Mouse (Mus musculus) forebrain, embryonic 16.5 days (tissue): ENCODE results near the gene Rpgrip1l. TPM values are rescaled to one million over a fixed set of nuclear protein-coding genes. Genes with fewer than 3 reads are reported as not detected.

Experiments used
- ATAC-seq: fragments of 200-750 bp; cut with Nextera tagmentation; 2 replicates; pipeline ENCODE4 v1.8.0; 2017; ENCODE audit warnings: mild to moderate bottlenecking, moderate library complexity
- H3K27ac ChIP-seq: fragments of 300-500 bp; sonication (generic); 2 replicates; pipeline ENCODE4 v1.5.1; 2014; ENCODE audit warnings: low read length, control low read depth
- H3K27me3 ChIP-seq: fragments of 300-500 bp; sonication (generic); replicated peaks from 2 replicates; pipeline ENCODE4 v1.6.1; 2014; ENCODE audit warnings: low read length; ENCODE audit not compliant: control insufficient read depth, insufficient read depth
- H3K36me3 ChIP-seq: fragments of 300-500 bp; sonication (generic); 2 replicates; pipeline ENCODE4 v1.6.1; 2014; ENCODE audit not compliant: control insufficient read depth, insufficient read depth
- H3K4me1 ChIP-seq: fragments of 300-500 bp; sonication (generic); replicated peaks from 2 replicates; pipeline ENCODE4 v1.6.1; 2014; ENCODE audit warnings: low read length; ENCODE audit not compliant: control insufficient read depth, insufficient read depth
- H3K4me2 ChIP-seq: fragments of 300-500 bp; sonication (generic); 2 replicates; pipeline ENCODE4 v1.6.1; 2014; ENCODE audit warnings: mild to moderate bottlenecking, low read length, control low read depth
- H3K4me3 ChIP-seq: fragments of 300-500 bp; sonication (generic); replicated peaks from 2 replicates; pipeline ENCODE4 v1.5.1; 2014; ENCODE audit warnings: mild to moderate bottlenecking, low read length, control low read depth
- H3K9ac ChIP-seq: fragments of 300-500 bp; sonication (generic); replicated peaks from 2 replicates; pipeline ENCODE4 v1.6.1; 2014; ENCODE audit warnings: low read depth, low read length, control low read depth
- H3K9me3 ChIP-seq: fragments of 300-500 bp; sonication (generic); 2 replicates; pipeline ENCODE4 v1.6.1; 2016; ENCODE audit warnings: low read length; ENCODE audit not compliant: control insufficient read depth
- WGBS: fragments of 180-500 bp; shearing (Covaris S2); extraction: QIAGEN DNeasy Blood & Tissue Kit; methylation state at CpG from one replicate; pipeline ENCODE4 v1.1.7; 2014; 5-methylcytosine and 5-hydroxymethylcytosine counted together
- polyA plus RNA-seq: library from polyadenylated mRNA; unstranded; fragments of >200 nt; fragmentation: Nextera tagmentation; extraction: Ambion mirVana; gene quantifications from 2 replicates; pipeline ENCODE4 v1.2.1, GENCODE M21; 2015

Rpgrip1l gene
- polyA plus RNA-seq, 1 experiment from 2014 or later: 13.7 TPM

DNA sequence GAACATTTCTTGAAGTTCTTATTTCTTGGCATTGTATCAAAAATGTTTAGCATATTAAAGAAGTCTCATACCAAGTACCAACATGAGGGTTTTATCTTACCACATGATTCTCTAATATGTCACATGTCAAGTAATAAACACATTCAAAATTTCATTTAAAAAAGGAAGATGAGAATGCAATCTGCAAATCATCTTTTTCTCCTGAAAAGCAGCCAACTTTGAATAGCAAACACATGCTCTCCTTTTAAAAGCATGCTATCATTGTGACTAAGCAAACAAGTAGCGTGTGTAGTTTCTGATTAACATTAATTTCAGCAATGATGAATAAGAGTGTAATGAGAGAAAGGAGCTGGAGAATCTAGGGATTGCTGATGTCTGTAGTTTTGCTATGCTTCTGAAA, 29.2 kb downstream of the Rpgrip1l start:
- Histone ChIP-seq H3K9me3 (no peaks in the 10 kb centered on the region), H3K9ac (no peak overlapping the region), H3K4me3 (no peak overlapping the region), H3K27ac (no peak overlapping the region), H3K36me3 (no peaks in the 10 kb centered on the region), H3K27me3 (no peaks in the 10 kb centered on the region), H3K4me1 (no peaks in the 10 kb centered on the region), H3K4me2 (no peak overlapping the region)
- ATAC-seq: peak; percentile 64
- 59% methylated on average over 1 of the region's 1 CpGs for WGBS

GRCm38 (mm10) chr8:91282655-91283054, 30.4 kb downstream of the Rpgrip1l start:
- Histone ChIP-seq H3K4me3 (no peak overlapping the region), H3K9ac (no peak overlapping the region), H3K36me3 (no peaks in the 10 kb centered on the region), H3K4me1 (no peaks in the 10 kb centered on the region), H3K9me3 (no peaks in the 10 kb centered on the region), H3K27ac (0 out of 2 replicates have a peak overlapping the region, but pooled peaks have one; percentile 1), H3K4me2 (no peak overlapping the region), H3K27me3 (no peaks in the 10 kb centered on the region)
- 69% methylated on average over 5 of the region's 5 CpGs for WGBS
- 0 out of 2 replicates have a peak, but pooled peaks have one; percentile 40 for ATAC-seq

GRCm38 (mm10) chr8:91281545-91281944, 31.5 kb downstream of the Rpgrip1l start:
- no peak overlapping the region for H3K4me3 ChIP-seq
- no peaks in the 10 kb centered on the region for H3K36me3 ChIP-seq
- 0 out of 2 replicates have a peak, but pooled peaks cover 3% of the 10 kb centered on the region for H3K4me1 ChIP-seq
- H3K4me2 ChIP-seq: no peak overlapping the region
- H3K9ac ChIP-seq: no peak overlapping the region
- WGBS: 88% methylated on average over 8 of the region's 8 CpGs
- no peaks in the 10 kb centered on the region for H3K9me3 ChIP-seq
- no peak overlapping the region for H3K27ac ChIP-seq
- no peaks in the 10 kb centered on the region for H3K27me3 ChIP-seq
- no peak for ATAC-seq

GRCm38 (mm10) chr8:91280467-91281212, 32.4 kb downstream of the Rpgrip1l start:
- no peak overlapping the region for H3K4me3 ChIP-seq
- no peak for ATAC-seq
- no peaks in the 10 kb centered on the region for H3K27me3 ChIP-seq
- H3K36me3 ChIP-seq: no peaks in the 10 kb centered on the region
- H3K27ac ChIP-seq: no peak overlapping the region
- H3K4me2 ChIP-seq: no peak overlapping the region
- H3K4me1 ChIP-seq: 0 out of 2 replicates have a peak, but pooled peaks cover 3% of the 10 kb centered on the region
- no peaks in the 10 kb centered on the region for H3K9me3 ChIP-seq
- no peak overlapping the region for H3K9ac ChIP-seq
- WGBS: 87% methylated on average over 11 of the region's 11 CpGs

GRCm38 (mm10) chr8:91278060-91278459, 35.0 kb downstream of the Rpgrip1l start:
- no peaks in the 10 kb centered on the region for H3K27me3 ChIP-seq
- ATAC-seq: peak; percentile 65
- no peaks in the 10 kb centered on the region for H3K36me3 ChIP-seq
- H3K4me3 ChIP-seq: no peak overlapping the region
- H3K4me1 ChIP-seq: 0 out of 2 replicates have a peak, but pooled peaks cover 3% of the 10 kb centered on the region
- H3K9ac ChIP-seq: no peak overlapping the region
- no peaks in the 10 kb centered on the region for H3K9me3 ChIP-seq
- WGBS: 36% methylated on average over 5 of the region's 5 CpGs
- H3K27ac ChIP-seq: no peak overlapping the region
- H3K4me2 ChIP-seq: no peak overlapping the region

GRCm38 (mm10) chr8:91276337-91276736, 36.7 kb downstream of the Rpgrip1l start:
- no peaks in the 10 kb centered on the region for H3K9me3 ChIP-seq
- no peak overlapping the region for H3K4me3 ChIP-seq
- 0 out of 2 replicates have a peak, but pooled peaks cover 3% of the 10 kb centered on the region for H3K4me1 ChIP-seq
- H3K27ac ChIP-seq: no peak overlapping the region
- H3K9ac ChIP-seq: no peak overlapping the region
- WGBS: 92% methylated on average over 2 of the region's 2 CpGs
- H3K27me3 ChIP-seq: no peaks in the 10 kb centered on the region
- H3K36me3 ChIP-seq: 0 out of 2 replicates have a peak, but pooled peaks cover 3% of the 10 kb centered on the region
- no peak overlapping the region for H3K4me2 ChIP-seq
- ATAC-seq: no peak

DNA sequence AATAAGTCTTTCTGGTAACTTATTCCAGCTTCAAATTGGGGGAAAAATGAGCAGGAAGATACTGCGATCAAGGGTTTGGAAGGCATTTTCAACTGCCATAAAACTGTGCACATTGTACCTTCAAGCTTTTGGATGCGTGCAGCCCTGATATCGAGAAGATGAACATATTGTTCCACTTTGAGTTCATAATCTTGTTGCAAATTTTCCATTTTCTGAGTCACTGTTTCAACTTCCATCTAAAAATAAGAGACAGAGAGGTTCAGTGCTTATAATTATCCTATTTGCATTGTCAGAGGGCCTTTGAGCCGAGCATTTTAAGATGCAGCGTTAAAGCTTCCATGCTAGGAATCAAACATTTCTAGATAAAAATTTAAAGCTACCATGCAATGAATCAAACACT, 39.6 kb downstream of the Rpgrip1l start:
- 90% methylated on average over 5 of the region's 5 CpGs for WGBS
- ATAC-seq: no peak
- H3K9me3 ChIP-seq: no peaks in the 10 kb centered on the region

DNA sequence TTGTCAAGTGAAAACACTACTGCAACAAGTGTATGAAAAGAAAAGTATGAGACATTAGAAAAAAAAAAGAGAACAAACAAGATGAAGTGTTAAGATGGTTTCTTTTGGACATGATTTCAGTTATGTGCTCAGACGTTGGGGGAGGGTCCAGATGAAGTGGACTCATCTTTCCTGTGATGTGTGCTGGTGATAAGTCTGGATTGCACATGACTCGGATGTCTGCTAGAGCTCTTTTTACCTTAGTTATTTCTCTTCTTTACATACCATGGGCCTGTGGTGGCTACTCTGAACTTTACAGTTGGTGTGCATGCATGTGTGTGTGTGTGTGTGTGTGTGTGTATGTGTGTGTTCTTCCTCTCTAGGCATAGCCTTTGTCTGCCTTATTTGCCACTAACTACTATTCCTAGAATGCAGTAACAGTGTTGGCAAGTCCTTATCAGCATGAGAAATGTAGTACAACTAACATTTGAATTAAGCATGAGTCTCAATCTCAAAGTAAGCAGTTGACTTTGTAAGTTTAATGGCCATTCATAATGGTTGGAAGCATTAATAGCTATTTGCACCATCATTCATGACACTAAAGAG, 43.6 kb downstream of the Rpgrip1l start:
- Histone ChIP-seq H3K9ac (no peak overlapping the region), H3K4me1 (no peaks in the 10 kb centered on the region), H3K27ac (no peak overlapping the region), H3K36me3 (peaks cover 6% of the 10 kb centered on the region; the same call in 1 of the 2 replicates), H3K4me3 (no peak overlapping the region), H3K9me3 (no peaks in the 10 kb centered on the region), H3K4me2 (no peak overlapping the region), H3K27me3 (no peaks in the 10 kb centered on the region)
- ATAC-seq: no peak
- 97% methylated on average over 2 of the region's 2 CpGs for WGBS

More for the DNA sequence above, 39.6 kb downstream of the Rpgrip1l start:
- Histone ChIP-seq H3K27ac (no peak overlapping the region), H3K27me3 (no peaks in the 10 kb centered on the region), H3K4me3 (no peak overlapping the region), H3K4me2 (no peak overlapping the region), H3K36me3 (0 out of 2 replicates have a peak, but pooled peaks cover 3% of the 10 kb centered on the region), H3K4me1 (0 out of 2 replicates have a peak, but pooled peaks cover 3% of the 10 kb centered on the region), H3K9ac (no peak overlapping the region)

GRCm38 (mm10) chr8:91264564-91264963, 48.5 kb downstream of the Rpgrip1l start:
- H3K27me3 ChIP-seq: no peaks in the 10 kb centered on the region
- H3K4me3 ChIP-seq: no peak overlapping the region
- H3K36me3 ChIP-seq: peaks cover 3% of the 10 kb centered on the region; the same call in 1 of the 2 replicates
- no peaks in the 10 kb centered on the region for H3K9me3 ChIP-seq
- no peak overlapping the region for H3K9ac ChIP-seq
- H3K4me2 ChIP-seq: no peak overlapping the region
- H3K4me1 ChIP-seq: no peaks in the 10 kb centered on the region
- no peak for ATAC-seq
- H3K27ac ChIP-seq: no peak overlapping the region
